Mouse (Mus musculus) Patski (cell line): ENCODE results near the gene Gm20388. TPM values are rescaled to one million over a fixed set of nuclear protein-coding genes. Genes with fewer than 3 reads are reported as not detected.

ENCODE experiments used
- ATAC-seq: fragments of 100-300 bp; one replicate; pipeline ENCODE4 v1.8.0; 2021
- CTCF ChIA-PET: fragments of 350-600 bp; sonication (Branson Sonifier 250); formaldehyde crosslinking; loops from one replicate; lab custom pipeline; 2022; ENCODE audit warnings: inconsistent platforms; lab: Charles Lee
- POLR2A ChIA-PET: fragments of 350-600 bp; sonication (Branson Sonifier 250); formaldehyde crosslinking; loops from one replicate; lab custom pipeline; 2022; ENCODE audit warnings: antibody characterized with exemption, inconsistent platforms; lab: Charles Lee
- DNase-seq: peaks from one replicate; pipeline ENCODE4 v3.0.0-alpha.2; 2011; ENCODE audit warnings: low read depth, low spot score
- H3K27me3 ChIP-seq: fragments of 371-371 bp; one replicate; pipeline ENCODE4 v1.5.1; 2021
- CTCF ChIP-seq: fragments of 100-300 bp; IDR thresholded peaks from one replicate; pipeline ENCODE4 v1.5.1; 2021
- in situ Hi-C: fragments of 300-500 bp; cut with MboI; formaldehyde crosslinking; loops from 3 replicates; pipeline ENCODE4 v1.11.1; 2018; ENCODE audit warnings: low pct_unique_long_range_greater_than_20kb, mixed read lengths
- polyA plus RNA-seq: library from polyadenylated mRNA; unstranded; gene quantifications from one replicate; pipeline ENCODE4 v1.2.3, GENCODE M21; 2021

Gm20388 gene
- polyA plus RNA-seq, 1 experiment from 2014 or later, result 86.7 TPM

- ChIA-PET POLR2A (no interaction called here), CTCF (no interaction called here)
- H3K27me3 ChIP-seq, result no peaks in the 10 kb centered on the region
- in situ Hi-C loops, result no loop called here
- ATAC-seq, result no peak
- no peak for TF ChIP-seq CTCF
- DNase-seq, result no peak
Observed at GRCm38 (mm10) chr8:120448131-120448530, 537.5 kb downstream of the Gm20388 start.

GRCm38 (mm10) chr8:120449139-120449538 is 538.5 kb downstream of the Gm20388 start:
- ATAC-seq (no peak), DNase-seq (no peak)
- CTCF ChIA-PET, result no interaction called here
- H3K27me3 ChIP-seq, result no peaks in the 10 kb centered on the region
- no peak for TF ChIP-seq CTCF
- in situ Hi-C loops, result no loop called here
- POLR2A ChIA-PET, result no interaction called here

- POLR2A ChIA-PET, result no interaction called here
- no peak for TF ChIP-seq CTCF
- in situ Hi-C loops, result no loop called here
- DNase-seq (no peak), ATAC-seq (no peak)
- no peaks in the 10 kb centered on the region for H3K27me3 ChIP-seq
- CTCF ChIA-PET, result no interaction called here
Observed at GRCm38 (mm10) chr8:120449608-120450031, 539.0 kb downstream of the Gm20388 start.

- TF ChIP-seq CTCF, result no peak
- ChIA-PET CTCF (interaction anchor here (0.8 kb wide), 1 partner anchor 17 kb away, joined by 3 read pairs; no protein-coding TSS in a partner anchor), POLR2A (no interaction called here)
- DNase-seq, result no peak
- no peaks in the 10 kb centered on the region for H3K27me3 ChIP-seq
- in situ Hi-C loops, result no loop called here
- ATAC-seq, result no peak
Observed at GRCm38 (mm10) chr8:120452111-120452510, 541.5 kb downstream of the Gm20388 start.

- no peaks in the 10 kb centered on the region for H3K27me3 ChIP-seq
- no peak for DNase-seq
- in situ Hi-C loops, result no loop called here
- POLR2A ChIA-PET, result no interaction called here
- no peak for ATAC-seq
- CTCF ChIA-PET, result no interaction called here
- no peak for TF ChIP-seq CTCF
Observed at GRCm38 (mm10) chr8:120454404-120454803, 543.8 kb downstream of the Gm20388 start.

- TF ChIP-seq CTCF, result no peak
- ChIA-PET POLR2A (interaction anchor here (0.5 kb wide), 1 partner anchor 16 kb away, joined by 4 read pairs; no protein-coding TSS in a partner anchor), CTCF (interaction anchor here (1.3 to 2.1 kb wide), 2 partner anchors 12 to 15 kb away, joined by 3 to 5 read pairs; no protein-coding TSS in a partner anchor)
- H3K27me3 ChIP-seq, result no peaks in the 10 kb centered on the region
- DNase-seq, result no peak
- ATAC-seq, result no peak
- in situ Hi-C loops, result no loop called here
Observed at GRCm38 (mm10) chr8:120460375-120460774, 549.7 kb downstream of the Gm20388 start.

- CTCF ChIA-PET, result interaction anchor here (1.2 kb wide), 2 partner anchors 10 to 11 kb away, joined by 3 read pairs; no protein-coding TSS in a partner anchor
- TF ChIP-seq CTCF, result no peak
- in situ Hi-C loops, result no loop called here
- ATAC-seq, result no peak
- DNase-seq, result no peak
- no peaks in the 10 kb centered on the region for H3K27me3 ChIP-seq
- POLR2A ChIA-PET, result no interaction called here
Observed at GRCm38 (mm10) chr8:120462119-120462551, 551.5 kb downstream of the Gm20388 start.

GRCm38 (mm10) chr8:120462611-120463010 is 552.0 kb downstream of the Gm20388 start:
- no peaks in the 10 kb centered on the region for H3K27me3 ChIP-seq
- ATAC-seq, result no peak
- no peak for TF ChIP-seq CTCF
- in situ Hi-C loops, result no loop called here
- ChIA-PET CTCF (interaction anchor here (1.2 kb wide), 1 partner anchor 11 kb away, joined by 3 read pairs; no protein-coding TSS in a partner anchor), POLR2A (no interaction called here)
- no peak for DNase-seq

- DNase-seq, result no peak
- TF ChIP-seq CTCF, result no peak
- ATAC-seq, result no peak
- ChIA-PET POLR2A (interaction anchor here (0.7 kb wide), 1 partner anchor 85 kb away, joined by 9 read pairs; no protein-coding TSS in a partner anchor), CTCF (no interaction called here)
- H3K27me3 ChIP-seq, result no peaks in the 10 kb centered on the region
- in situ Hi-C loops, result no loop called here
Observed at GRCm38 (mm10) chr8:120463918-120464584, 553.4 kb downstream of the Gm20388 start.

GRCm38 (mm10) chr8:120464585-120464937 is 553.9 kb downstream of the Gm20388 start:
- ATAC-seq (no peak), DNase-seq (no peak)
- ChIA-PET CTCF (no interaction called here), POLR2A (interaction anchor here (0.7 kb wide), 1 partner anchor 85 kb away, joined by 9 read pairs; no protein-coding TSS in a partner anchor)
- no peak for TF ChIP-seq CTCF
- no peaks in the 10 kb centered on the region for H3K27me3 ChIP-seq
- in situ Hi-C loops, result no loop called here

- CTCF ChIA-PET, result no interaction called here
- H3K27me3 ChIP-seq, result no peaks in the 10 kb centered on the region
- DNase-seq, result no peak
- POLR2A ChIA-PET, result no interaction called here
- in situ Hi-C loops, result no loop called here
- TF ChIP-seq CTCF, result no peak
- ATAC-seq, result peak; percentile 29
Observed at GRCm38 (mm10) chr8:120465710-120466109, 555.1 kb downstream of the Gm20388 start.
